Mouse (Mus musculus): ENCODE results near the gene Ism1. TPM values are rescaled to one million over a fixed set of nuclear protein-coding genes. Genes with fewer than 3 reads are reported as not detected.

The Ism1 gene
- polyA plus RNA-seq, 1 experiment = 2.9 TPM

- H3K27ac ChIP-seq (ENCODE audit: insufficient read depth, low read length) = peak overlapping the region; percentile 88
- H3K4me1 ChIP-seq (ENCODE audit: control insufficient read depth, insufficient read depth, low read length) = peaks cover 1% of the 10 kb centered on the region; the same call in 1 of the 2 replicates
- peak overlapping the region; percentile 49 for H3K4me3 ChIP-seq (ENCODE audit: insufficient read depth, low read length)
- TF ChIP-seq CTCF (IDR thresholded peaks at IDR 0.05; ENCODE audit: extremely low read depth, insufficient read depth, low read length) (no peak), POLR2A (IDR thresholded peaks at IDR 0.05; ENCODE audit: extremely low read depth, insufficient read depth, low read length) (peak; percentile 71; the same call in 1 of the 2 replicates)
These were observed 764 bp upstream of the Ism1 start for GRCm38 (mm10) chr2:139677065-139677762.

DNA sequence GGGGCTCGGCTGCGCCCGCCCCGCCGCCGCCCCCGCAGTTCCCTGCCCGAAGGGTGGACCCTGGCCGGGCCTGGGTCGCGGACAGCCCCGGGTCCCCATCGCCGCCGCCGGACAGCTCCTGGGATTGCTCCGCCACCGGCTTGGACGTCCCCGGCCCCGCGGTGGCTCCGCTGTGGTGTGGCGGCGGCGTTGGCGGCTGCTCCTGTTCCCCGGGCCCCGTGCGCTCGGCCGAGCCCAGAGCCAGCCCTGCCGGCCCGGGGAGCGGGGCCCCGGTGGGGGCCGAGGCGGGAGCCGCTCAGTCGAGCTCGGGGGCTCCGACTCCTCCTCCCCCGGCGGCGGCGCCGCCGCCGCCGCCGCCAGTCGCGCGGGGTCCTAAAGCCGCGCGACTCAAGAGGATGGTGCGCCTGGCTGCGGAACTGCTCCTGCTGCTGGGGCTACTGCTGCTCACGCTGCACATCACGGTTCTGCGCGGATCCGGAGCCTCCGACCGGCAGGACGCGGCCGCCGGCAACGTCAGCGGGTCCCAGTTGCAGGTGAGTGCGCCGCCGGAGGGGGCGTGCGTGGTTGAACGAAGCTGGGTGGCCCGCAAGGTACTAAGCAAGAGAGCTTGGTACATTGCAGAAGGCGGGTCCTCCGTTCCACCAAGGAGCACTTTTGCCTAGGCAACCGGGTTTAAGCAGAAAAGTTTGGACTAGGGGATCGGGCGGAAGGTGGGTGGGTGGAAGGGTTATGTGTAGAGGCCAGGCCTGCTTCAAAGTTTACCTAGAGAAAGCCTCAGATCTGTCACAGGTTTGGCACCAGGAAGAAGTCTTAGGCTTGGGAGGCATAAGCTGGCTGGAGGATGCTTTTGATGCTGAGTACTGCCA, 530 bp downstream of the Ism1 start:
- Histone ChIP-seq H3K4me3 (ENCODE audit: insufficient read depth, low read length) (peak overlapping the region; percentile 49), H3K4me1 (ENCODE audit: control insufficient read depth, insufficient read depth, low read length) (no peaks in the 10 kb centered on the region), H3K27ac (ENCODE audit: insufficient read depth, low read length) (peak overlapping the region; percentile 88)
- TF ChIP-seq CTCF (IDR thresholded peaks at IDR 0.05; ENCODE audit: extremely low read depth, insufficient read depth, low read length) (no peak), POLR2A (IDR thresholded peaks at IDR 0.05; ENCODE audit: extremely low read depth, insufficient read depth, low read length) (0 out of 2 replicates have a peak, but pooled peaks have one; percentile 27)

DNA sequence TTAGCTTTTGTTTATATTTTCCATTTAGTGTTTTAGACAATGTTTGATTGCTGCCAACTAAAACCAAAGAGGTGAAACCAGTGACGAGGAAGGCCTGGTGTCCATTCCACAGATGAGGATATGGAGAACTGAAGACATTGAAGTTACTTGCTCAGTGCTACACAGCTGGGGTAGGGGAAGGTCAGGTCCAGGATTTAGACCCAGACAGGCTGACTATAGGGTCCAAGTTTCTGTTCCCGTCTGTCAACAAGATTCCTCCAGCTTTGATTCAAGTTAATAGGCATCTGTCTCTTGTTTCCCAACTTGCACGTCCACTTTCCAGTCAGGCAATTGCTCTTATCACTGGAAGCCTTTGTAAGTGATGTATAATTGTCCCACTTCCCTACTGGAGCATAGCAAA, 4.6 kb downstream of the Ism1 start:
- TF ChIP-seq CTCF (IDR thresholded peaks at IDR 0.05; ENCODE audit: extremely low read depth, insufficient read depth, low read length) = no peak
- H3K4me3 ChIP-seq (ENCODE audit: insufficient read depth, low read length) = no peak overlapping the region
- no peak overlapping the region for H3K27ac ChIP-seq (ENCODE audit: insufficient read depth, low read length)
- H3K4me1 ChIP-seq (ENCODE audit: control insufficient read depth, insufficient read depth, low read length) = no peaks in the 10 kb centered on the region

DNA sequence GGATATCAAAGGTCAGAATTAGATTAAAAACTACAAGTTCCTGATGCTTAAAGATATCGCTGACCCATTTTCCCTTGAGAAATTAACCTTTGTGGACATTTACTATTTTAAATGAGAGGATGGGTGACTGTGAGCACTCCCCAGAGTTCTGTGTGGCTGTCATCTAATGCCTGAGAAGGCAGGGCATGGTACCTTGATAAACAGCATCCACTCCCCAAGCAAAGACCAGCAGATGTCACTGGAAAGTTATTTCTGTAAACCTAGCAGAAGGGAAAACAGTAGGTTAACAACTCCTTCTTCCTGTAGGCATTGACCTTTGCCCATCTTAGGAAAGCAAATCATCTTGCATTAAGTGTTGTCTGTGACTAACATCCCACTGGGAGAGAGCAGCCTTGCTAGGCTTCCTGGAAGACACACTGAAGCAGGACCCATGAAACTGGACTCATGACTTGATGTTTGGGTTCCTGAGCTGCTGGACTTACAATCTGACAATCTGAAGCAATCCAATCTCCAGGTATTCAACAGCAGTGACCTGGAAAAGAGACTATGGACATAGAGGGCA, 11.5 kb downstream of the Ism1 start:
- H3K4me1 ChIP-seq (ENCODE audit: control insufficient read depth, insufficient read depth, low read length) = no peaks in the 10 kb centered on the region
- no peak for TF ChIP-seq POLR2A (IDR thresholded peaks at IDR 0.05; ENCODE audit: extremely low read depth, insufficient read depth, low read length)
- no peak for TF ChIP-seq CTCF (IDR thresholded peaks at IDR 0.05; ENCODE audit: extremely low read depth, insufficient read depth, low read length)
- no peak overlapping the region for H3K27ac ChIP-seq (ENCODE audit: insufficient read depth, low read length)
- no peak overlapping the region for H3K4me3 ChIP-seq (ENCODE audit: insufficient read depth, low read length)

DNA sequence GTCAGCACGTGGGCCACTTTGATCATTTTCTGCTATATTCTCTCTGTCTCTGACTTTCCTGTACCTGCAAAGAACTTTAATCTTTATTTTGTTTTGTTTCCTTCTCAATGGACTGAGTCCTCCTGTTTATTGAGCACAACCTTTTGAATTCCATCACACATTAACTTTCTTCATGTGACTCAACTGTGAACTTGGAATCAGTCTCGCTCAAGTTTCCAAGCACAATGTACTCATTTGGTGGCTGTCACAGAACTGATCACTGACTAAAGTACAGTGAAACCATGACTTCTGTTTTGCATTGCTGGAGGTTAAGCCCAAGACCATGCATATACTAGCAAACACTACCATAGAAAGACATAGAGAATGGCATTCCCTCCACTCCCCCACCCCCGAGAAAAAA, 15.5 kb downstream of the Ism1 start:
- H3K4me3 ChIP-seq (ENCODE audit: insufficient read depth, low read length) = no peak overlapping the region
- no peaks in the 10 kb centered on the region for H3K4me1 ChIP-seq (ENCODE audit: control insufficient read depth, insufficient read depth, low read length)
- TF ChIP-seq CTCF (IDR thresholded peaks at IDR 0.05; ENCODE audit: extremely low read depth, insufficient read depth, low read length) = no peak
- TF ChIP-seq POLR2A (IDR thresholded peaks at IDR 0.05; ENCODE audit: extremely low read depth, insufficient read depth, low read length) = no peak
- H3K27ac ChIP-seq (ENCODE audit: insufficient read depth, low read length) = no peak overlapping the region

DNA sequence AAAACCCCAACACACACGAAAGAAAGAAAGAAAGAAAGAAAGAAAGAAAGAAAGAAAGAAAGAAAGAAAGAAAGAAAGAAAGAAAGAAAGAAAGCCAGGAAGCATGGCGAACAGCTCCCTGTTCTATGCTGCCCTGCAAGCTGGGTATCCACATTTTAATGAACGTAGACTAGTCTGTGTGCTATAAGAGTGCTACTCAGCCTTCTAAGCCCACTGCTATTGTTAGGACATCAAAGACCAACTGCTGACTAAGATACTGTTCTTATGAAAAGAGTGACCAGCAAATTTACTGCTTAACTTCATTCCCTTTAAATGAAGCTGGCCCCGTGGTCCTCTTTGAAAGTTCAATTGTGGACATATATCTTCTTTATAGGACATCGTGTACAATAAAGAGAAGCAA, 16.7 kb downstream of the Ism1 start:
- Histone ChIP-seq H3K4me3 (ENCODE audit: insufficient read depth, low read length) (no peak overlapping the region), H3K27ac (ENCODE audit: insufficient read depth, low read length) (no peak overlapping the region), H3K4me1 (ENCODE audit: control insufficient read depth, insufficient read depth, low read length) (no peaks in the 10 kb centered on the region)
- TF ChIP-seq CTCF (IDR thresholded peaks at IDR 0.05; ENCODE audit: extremely low read depth, insufficient read depth, low read length) = no peak
- TF ChIP-seq POLR2A (IDR thresholded peaks at IDR 0.05; ENCODE audit: extremely low read depth, insufficient read depth, low read length) = no peak

GRCm38 (mm10) chr2:139696578-139696977, 18.6 kb downstream of the Ism1 start:
- Histone ChIP-seq H3K27ac (ENCODE audit: insufficient read depth, low read length) (no peak overlapping the region), H3K4me1 (ENCODE audit: control insufficient read depth, insufficient read depth, low read length) (no peaks in the 10 kb centered on the region), H3K4me3 (ENCODE audit: insufficient read depth, low read length) (no peak overlapping the region)
- TF ChIP-seq POLR2A (IDR thresholded peaks at IDR 0.05; ENCODE audit: extremely low read depth, insufficient read depth, low read length) = no peak
- TF ChIP-seq CTCF (IDR thresholded peaks at IDR 0.05; ENCODE audit: extremely low read depth, insufficient read depth, low read length) = no peak

GRCm38 (mm10) chr2:139700609-139701008, 22.6 kb downstream of the Ism1 start:
- H3K4me3 ChIP-seq (ENCODE audit: insufficient read depth, low read length) = no peak overlapping the region
- H3K4me1 ChIP-seq (ENCODE audit: control insufficient read depth, insufficient read depth, low read length) = no peaks in the 10 kb centered on the region
- no peak for TF ChIP-seq CTCF (IDR thresholded peaks at IDR 0.05; ENCODE audit: extremely low read depth, insufficient read depth, low read length)
- TF ChIP-seq POLR2A (IDR thresholded peaks at IDR 0.05; ENCODE audit: extremely low read depth, insufficient read depth, low read length) = no peak
- no peak overlapping the region for H3K27ac ChIP-seq (ENCODE audit: insufficient read depth, low read length)

GRCm38 (mm10) chr2:139704951-139705350, 27.0 kb downstream of the Ism1 start:
- Histone ChIP-seq H3K4me3 (ENCODE audit: insufficient read depth, low read length) (no peak overlapping the region), H3K4me1 (ENCODE audit: control insufficient read depth, insufficient read depth, low read length) (no peaks in the 10 kb centered on the region), H3K27ac (ENCODE audit: insufficient read depth, low read length) (no peak overlapping the region)
- no peak for TF ChIP-seq CTCF (IDR thresholded peaks at IDR 0.05; ENCODE audit: extremely low read depth, insufficient read depth, low read length)
- no peak for TF ChIP-seq POLR2A (IDR thresholded peaks at IDR 0.05; ENCODE audit: extremely low read depth, insufficient read depth, low read length)

Data from cortical plate, adult 2 months (tissue).